Mouse (Mus musculus): ENCODE data around the gene Crtam. TPM values are rescaled to one million over a fixed set of nuclear protein-coding genes. Genes with fewer than 3 reads are reported as not detected.
A peak's percentile ranks its signal among the peaks of the same experiment; 100 is the strongest.

Gene Crtam
- total RNA-seq (2017), result 2.1 TPM in 2 replicates

- ATAC-seq (ENCODE audit: extremely low read depth, insufficient number of reproducible peaks, low FRiP score, poor library complexity, severe bottlenecking), result no peak
These were observed at the start of gene Crtam for GRCm38 (mm10) chr9:41004415-41004814. Crtam (minus strand) TSS chr9:41004628.

- no peak for ATAC-seq (ENCODE audit: extremely low read depth, insufficient number of reproducible peaks, low FRiP score, poor library complexity, severe bottlenecking)
These were observed 49.7 kb upstream of the Crtam start for GRCm38 (mm10) chr9:41054166-41054565.

GRCm38 (mm10) chr9:41053478-41053877 lies 49.0 kb upstream of the Crtam start:
- no peak for ATAC-seq (ENCODE audit: extremely low read depth, insufficient number of reproducible peaks, low FRiP score, poor library complexity, severe bottlenecking)

GRCm38 (mm10) chr9:41051080-41051932 lies 46.9 kb upstream of the Crtam start:
- no peak for ATAC-seq (ENCODE audit: extremely low read depth, insufficient number of reproducible peaks, low FRiP score, poor library complexity, severe bottlenecking)

- ATAC-seq (ENCODE audit: extremely low read depth, insufficient number of reproducible peaks, low FRiP score, poor library complexity, severe bottlenecking), result no peak
These were observed 46.1 kb upstream of the Crtam start for GRCm38 (mm10) chr9:41050331-41051079.

GRCm38 (mm10) chr9:41049282-41049681 lies 44.9 kb upstream of the Crtam start:
- ATAC-seq (ENCODE audit: extremely low read depth, insufficient number of reproducible peaks, low FRiP score, poor library complexity, severe bottlenecking), result no peak

GRCm38 (mm10) chr9:41048820-41049219 lies 44.4 kb upstream of the Crtam start:
- ATAC-seq (ENCODE audit: extremely low read depth, insufficient number of reproducible peaks, low FRiP score, poor library complexity, severe bottlenecking), result no peak

- no peak for ATAC-seq (ENCODE audit: extremely low read depth, insufficient number of reproducible peaks, low FRiP score, poor library complexity, severe bottlenecking)
These were observed 43.8 kb upstream of the Crtam start for GRCm38 (mm10) chr9:41048216-41048615.

- ATAC-seq (ENCODE audit: extremely low read depth, insufficient number of reproducible peaks, low FRiP score, poor library complexity, severe bottlenecking), result no peak
These were observed 43.2 kb upstream of the Crtam start for GRCm38 (mm10) chr9:41047654-41048053.

- peak; percentile 79 for ATAC-seq (ENCODE audit: extremely low read depth, insufficient number of reproducible peaks, low FRiP score, poor library complexity, severe bottlenecking)
These were observed 40.2 kb upstream of the Crtam start for GRCm38 (mm10) chr9:41044626-41045025.

GRCm38 (mm10) chr9:41043641-41044040 lies 39.2 kb upstream of the Crtam start:
- ATAC-seq (ENCODE audit: extremely low read depth, insufficient number of reproducible peaks, low FRiP score, poor library complexity, severe bottlenecking), result no peak

- no peak for ATAC-seq (ENCODE audit: extremely low read depth, insufficient number of reproducible peaks, low FRiP score, poor library complexity, severe bottlenecking)
These were observed 37.0 kb upstream of the Crtam start for GRCm38 (mm10) chr9:41041404-41041803.

- no peak for ATAC-seq (ENCODE audit: extremely low read depth, insufficient number of reproducible peaks, low FRiP score, poor library complexity, severe bottlenecking)
These were observed 33.8 kb upstream of the Crtam start for GRCm38 (mm10) chr9:41038150-41038664.

GRCm38 (mm10) chr9:41031590-41032489 lies 27.4 kb upstream of the Crtam start:
- ATAC-seq (ENCODE audit: extremely low read depth, insufficient number of reproducible peaks, low FRiP score, poor library complexity, severe bottlenecking), result no peak

- no peak for ATAC-seq (ENCODE audit: extremely low read depth, insufficient number of reproducible peaks, low FRiP score, poor library complexity, severe bottlenecking)
These were observed 25.4 kb upstream of the Crtam start for GRCm38 (mm10) chr9:41029827-41030226.

GRCm38 (mm10) chr9:41028470-41028869 lies 24.0 kb upstream of the Crtam start:
- peak; percentile 62 for ATAC-seq (ENCODE audit: extremely low read depth, insufficient number of reproducible peaks, low FRiP score, poor library complexity, severe bottlenecking)

GRCm38 (mm10) chr9:41021690-41022089 lies 17.3 kb upstream of the Crtam start:
- ATAC-seq (ENCODE audit: extremely low read depth, insufficient number of reproducible peaks, low FRiP score, poor library complexity, severe bottlenecking), result no peak

GRCm38 (mm10) chr9:41020486-41020885 lies 16.1 kb upstream of the Crtam start:
- ATAC-seq (ENCODE audit: extremely low read depth, insufficient number of reproducible peaks, low FRiP score, poor library complexity, severe bottlenecking), result no peak

- no peak for ATAC-seq (ENCODE audit: extremely low read depth, insufficient number of reproducible peaks, low FRiP score, poor library complexity, severe bottlenecking)
These were observed 10.1 kb upstream of the Crtam start for GRCm38 (mm10) chr9:41014512-41014911.
